Mouse (Mus musculus): ENCODE data around the gene Jdp2. TPM values are rescaled to one million over a fixed set of nuclear protein-coding genes. Genes with fewer than 3 reads are reported as not detected.

Jdp2 gene
- polyA plus RNA-seq, 1 experiment from 2014 or later, result 0.31 TPM

GRCm38 (mm10) chr12:85631196-85631595 lies 32.4 kb downstream of the Jdp2 start:
- Histone ChIP-seq H3K9ac (ENCODE audit: low read length) (no peak overlapping the region), H3K4me3 (ENCODE audit: low read depth, low read length) (no peak overlapping the region), H3K27me3 (ENCODE audit: control insufficient read depth, insufficient read depth, low read length) (no peaks in the 10 kb centered on the region), H3K9me3 (ENCODE audit: control insufficient read depth, low read length) (no peaks in the 10 kb centered on the region), H3K4me1 (replicated peaks; ENCODE audit: control insufficient read depth, insufficient read depth, low read length) (no peaks in the 10 kb centered on the region), H3K36me3 (ENCODE audit: control insufficient read depth, insufficient read depth, low read length) (no peaks in the 10 kb centered on the region), H3K27ac (ENCODE audit: low read depth, low read length) (no peak overlapping the region), H3K4me2 (ENCODE audit: low read depth, low read length, severe bottlenecking) (no peak overlapping the region)
- ATAC-seq (replicated peaks; ENCODE audit: low FRiP score), result no peak
- no peak for DNase-seq (ENCODE audit: low spot score)
- 78% methylated on average over 4 of the region's 4 CpGs for WGBS

GRCm38 (mm10) chr12:85632321-85632720 lies 33.5 kb downstream of the Jdp2 start:
- Histone ChIP-seq H3K9me3 (ENCODE audit: control insufficient read depth, low read length) (no peaks in the 10 kb centered on the region), H3K27me3 (ENCODE audit: control insufficient read depth, insufficient read depth, low read length) (no peaks in the 10 kb centered on the region), H3K4me3 (ENCODE audit: low read depth, low read length) (no peak overlapping the region), H3K27ac (ENCODE audit: low read depth, low read length) (no peak overlapping the region), H3K4me2 (ENCODE audit: low read depth, low read length, severe bottlenecking) (no peak overlapping the region), H3K4me1 (replicated peaks; ENCODE audit: control insufficient read depth, insufficient read depth, low read length) (no peaks in the 10 kb centered on the region), H3K9ac (ENCODE audit: low read length) (no peak overlapping the region), H3K36me3 (ENCODE audit: control insufficient read depth, insufficient read depth, low read length) (no peaks in the 10 kb centered on the region)
- WGBS, result 95% methylated on average over 10 of the region's 10 CpGs
- ATAC-seq (replicated peaks; ENCODE audit: low FRiP score) (no peak), DNase-seq (ENCODE audit: low spot score) (no peak)

DNA sequence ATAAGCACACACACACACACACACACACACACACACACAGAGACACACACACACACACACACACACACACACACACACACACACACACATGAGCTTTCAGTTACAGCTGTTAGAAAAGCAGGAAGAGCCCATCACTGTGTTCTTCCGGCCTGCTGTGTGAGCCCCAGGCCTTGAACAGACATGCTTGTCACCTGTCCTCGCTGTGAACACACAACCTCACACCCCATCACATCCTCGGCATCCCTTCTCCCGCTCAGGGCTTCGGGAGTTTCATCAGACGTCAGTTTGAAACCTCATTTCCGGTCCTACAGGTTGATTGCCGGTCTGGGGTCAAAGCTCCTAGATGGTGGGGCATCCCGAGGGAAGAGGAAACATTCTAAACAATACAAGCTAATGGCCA lies 39.1 kb downstream of the Jdp2 start:
- Histone ChIP-seq H3K9ac (ENCODE audit: low read length) (no peak overlapping the region), H3K36me3 (ENCODE audit: control insufficient read depth, insufficient read depth, low read length) (no peaks in the 10 kb centered on the region), H3K27ac (ENCODE audit: low read depth, low read length) (no peak overlapping the region), H3K9me3 (ENCODE audit: control insufficient read depth, low read length) (no peaks in the 10 kb centered on the region), H3K4me2 (ENCODE audit: low read depth, low read length, severe bottlenecking) (no peak overlapping the region), H3K4me3 (ENCODE audit: low read depth, low read length) (no peak overlapping the region), H3K27me3 (ENCODE audit: control insufficient read depth, insufficient read depth, low read length) (no peaks in the 10 kb centered on the region), H3K4me1 (replicated peaks; ENCODE audit: control insufficient read depth, insufficient read depth, low read length) (no peaks in the 10 kb centered on the region)
- ATAC-seq (replicated peaks; ENCODE audit: low FRiP score) (no peak), DNase-seq (ENCODE audit: low spot score) (no peak)
- 83% methylated on average over 9 of the region's 9 CpGs for WGBS

DNA sequence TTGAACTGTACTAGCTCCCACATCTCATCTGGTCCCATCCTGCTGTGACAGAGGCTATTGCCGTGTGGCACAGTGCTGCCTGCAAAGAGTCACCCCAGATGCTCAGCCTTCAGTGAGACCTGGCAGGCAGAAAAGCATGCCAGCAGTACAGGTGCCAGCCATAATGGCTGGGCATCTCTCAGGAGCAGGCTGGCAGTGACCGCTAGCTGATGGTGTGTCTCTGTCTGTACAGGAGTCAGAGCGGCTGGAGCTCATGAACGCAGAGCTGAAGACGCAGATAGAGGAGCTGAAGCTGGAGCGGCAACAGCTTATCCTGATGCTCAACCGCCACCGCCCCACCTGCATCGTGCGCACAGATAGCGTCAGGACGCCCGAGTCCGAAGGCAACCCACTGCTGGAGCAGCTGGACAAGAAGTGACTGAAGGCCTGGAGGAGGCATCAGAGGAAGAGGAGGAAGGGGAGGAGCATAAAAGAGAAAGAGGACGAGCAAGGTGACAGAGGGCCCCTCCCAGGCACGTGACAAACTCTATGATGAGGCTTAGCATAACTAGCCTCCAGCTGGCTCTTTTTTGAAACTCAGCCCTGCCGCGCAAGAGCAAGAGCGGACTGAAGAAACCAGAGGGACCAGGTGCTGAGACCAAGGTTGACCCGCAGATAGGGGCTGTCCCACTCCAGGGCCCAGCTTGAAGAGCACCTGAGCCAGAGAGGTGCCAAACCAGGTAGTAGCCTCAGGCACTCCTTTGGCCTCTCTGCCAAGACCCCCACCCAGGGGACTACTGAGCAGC lies 39.9 kb downstream of the Jdp2 start:
- no peaks in the 10 kb centered on the region for H3K4me1 ChIP-seq (replicated peaks; ENCODE audit: control insufficient read depth, insufficient read depth, low read length)
- no peaks in the 10 kb centered on the region for H3K27me3 ChIP-seq (ENCODE audit: control insufficient read depth, insufficient read depth, low read length)
- 75% methylated on average over 20 of the region's 20 CpGs for WGBS
- H3K27ac ChIP-seq (ENCODE audit: low read depth, low read length), result no peak overlapping the region
- no peak overlapping the region for H3K4me2 ChIP-seq (ENCODE audit: low read depth, low read length, severe bottlenecking)
- no peaks in the 10 kb centered on the region for H3K36me3 ChIP-seq (ENCODE audit: control insufficient read depth, insufficient read depth, low read length)
- no peak overlapping the region for H3K4me3 ChIP-seq (ENCODE audit: low read depth, low read length)
- H3K9ac ChIP-seq (ENCODE audit: low read length), result no peak overlapping the region
- DNase-seq (ENCODE audit: low spot score), result no peak
- no peak for ATAC-seq (replicated peaks; ENCODE audit: low FRiP score)
- H3K9me3 ChIP-seq (ENCODE audit: control insufficient read depth, low read length), result no peaks in the 10 kb centered on the region

DNA sequence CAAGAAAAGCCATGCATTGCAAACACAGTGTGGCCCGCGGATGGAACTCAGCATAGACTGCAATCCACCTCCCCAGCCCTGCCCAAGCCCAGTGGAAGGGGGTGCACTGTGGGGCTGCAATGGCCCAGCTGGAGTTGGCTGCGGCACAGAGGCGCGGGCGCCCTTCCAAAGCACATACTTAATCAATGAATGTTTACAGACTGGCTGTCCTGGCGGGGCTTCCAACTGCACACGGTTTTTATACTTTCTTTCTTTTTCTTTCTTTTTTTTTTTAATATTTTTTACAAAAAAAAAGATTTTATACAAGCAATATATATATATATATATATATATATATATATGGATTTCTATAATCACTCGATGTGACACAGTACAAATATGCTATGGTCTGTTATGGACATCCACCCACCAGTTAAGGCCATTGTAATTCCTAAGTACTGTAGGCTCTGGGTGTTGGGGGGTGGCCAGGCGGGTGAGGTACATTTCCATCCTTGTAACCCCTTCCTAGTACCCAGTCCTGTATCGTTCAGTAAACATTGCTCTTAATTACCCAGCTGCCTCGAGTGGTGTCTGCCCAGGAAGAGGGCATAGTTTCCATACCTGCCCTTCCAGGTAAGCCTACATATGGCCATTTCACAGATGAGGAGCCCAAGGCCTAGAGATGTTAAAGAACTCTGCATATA lies 40.6 kb downstream of the Jdp2 start:
- Histone ChIP-seq H3K4me3 (ENCODE audit: low read depth, low read length) (no peak overlapping the region), H3K4me2 (ENCODE audit: low read depth, low read length, severe bottlenecking) (no peak overlapping the region), H3K9me3 (ENCODE audit: control insufficient read depth, low read length) (no peaks in the 10 kb centered on the region), H3K36me3 (ENCODE audit: control insufficient read depth, insufficient read depth, low read length) (no peaks in the 10 kb centered on the region), H3K4me1 (replicated peaks; ENCODE audit: control insufficient read depth, insufficient read depth, low read length) (no peaks in the 10 kb centered on the region), H3K27ac (ENCODE audit: low read depth, low read length) (no peak overlapping the region), H3K27me3 (ENCODE audit: control insufficient read depth, insufficient read depth, low read length) (no peaks in the 10 kb centered on the region), H3K9ac (ENCODE audit: low read length) (no peak overlapping the region)
- no peak for ATAC-seq (replicated peaks; ENCODE audit: low FRiP score)
- WGBS, result 90% methylated on average over 12 of the region's 12 CpGs
- DNase-seq (ENCODE audit: low spot score), result no peak

DNA sequence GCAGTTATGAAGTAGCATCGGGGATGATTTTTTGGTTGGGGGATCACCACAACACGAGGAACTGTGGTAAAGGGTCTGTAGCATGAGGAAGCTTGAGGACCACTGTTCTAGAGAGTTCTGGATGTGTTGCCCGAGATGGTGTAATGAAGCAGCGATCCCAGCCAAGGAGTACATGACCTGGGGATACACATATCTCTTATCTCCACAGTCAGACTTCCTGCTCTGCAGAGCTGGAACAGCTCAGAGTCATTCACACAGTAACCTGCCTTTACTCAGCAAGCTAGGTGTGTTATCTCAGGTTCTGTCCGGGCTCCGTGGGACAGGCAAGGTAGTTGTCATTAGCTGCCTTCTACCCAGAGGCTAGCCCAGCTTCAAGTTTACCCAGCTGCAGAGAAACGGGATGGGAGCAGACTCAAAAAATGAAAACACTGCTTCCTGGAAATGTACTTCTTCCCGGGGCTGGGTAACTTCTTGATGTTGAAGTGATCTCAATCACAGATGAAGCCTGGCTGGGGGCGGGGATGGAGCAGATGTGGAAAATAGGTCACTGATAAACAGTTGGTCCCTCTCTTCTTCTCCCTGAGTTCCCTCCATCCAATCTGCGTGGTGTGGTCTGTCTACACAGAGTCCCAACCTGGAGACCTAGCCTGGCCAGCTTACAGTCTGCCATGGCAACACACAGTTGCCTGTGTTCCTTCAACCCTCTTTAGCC lies 42.2 kb downstream of the Jdp2 start:
- no peak overlapping the region for H3K27ac ChIP-seq (ENCODE audit: low read depth, low read length)
- H3K9ac ChIP-seq (ENCODE audit: low read length), result no peak overlapping the region
- H3K27me3 ChIP-seq (ENCODE audit: control insufficient read depth, insufficient read depth, low read length), result no peaks in the 10 kb centered on the region
- no peaks in the 10 kb centered on the region for H3K9me3 ChIP-seq (ENCODE audit: control insufficient read depth, low read length)
- ATAC-seq (replicated peaks; ENCODE audit: low FRiP score) (no peak), DNase-seq (ENCODE audit: low spot score) (no peak)
- H3K36me3 ChIP-seq (ENCODE audit: control insufficient read depth, insufficient read depth, low read length), result no peaks in the 10 kb centered on the region
- no peak overlapping the region for H3K4me3 ChIP-seq (ENCODE audit: low read depth, low read length)
- H3K4me1 ChIP-seq (replicated peaks; ENCODE audit: control insufficient read depth, insufficient read depth, low read length), result no peaks in the 10 kb centered on the region
- WGBS, result 87% methylated on average over 10 of the region's 10 CpGs
- no peak overlapping the region for H3K4me2 ChIP-seq (ENCODE audit: low read depth, low read length, severe bottlenecking)

DNA sequence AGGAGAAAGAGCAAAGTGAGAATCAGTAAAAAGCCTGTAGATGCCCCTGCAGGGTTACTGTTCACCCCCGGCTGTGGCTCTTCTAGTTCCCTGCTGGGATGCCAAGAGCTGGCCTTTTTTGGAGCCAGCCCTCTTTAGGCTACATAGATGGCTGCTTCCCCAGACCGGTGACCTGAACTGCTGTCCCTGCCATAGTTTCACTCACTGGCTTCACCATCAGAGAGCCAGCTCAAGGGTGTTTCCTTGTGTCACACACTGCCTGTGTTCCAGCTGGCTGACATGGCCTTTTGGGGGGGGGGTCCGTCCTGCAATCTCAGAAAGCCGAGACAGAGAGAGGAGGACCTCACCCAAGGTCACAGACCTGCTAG lies 42.7 kb downstream of the Jdp2 start:
- no peaks in the 10 kb centered on the region for H3K27me3 ChIP-seq (ENCODE audit: control insufficient read depth, insufficient read depth, low read length)
- DNase-seq (ENCODE audit: low spot score), result no peak
- H3K27ac ChIP-seq (ENCODE audit: low read depth, low read length), result no peak overlapping the region
- H3K36me3 ChIP-seq (ENCODE audit: control insufficient read depth, insufficient read depth, low read length), result no peaks in the 10 kb centered on the region
- no peak overlapping the region for H3K4me2 ChIP-seq (ENCODE audit: low read depth, low read length, severe bottlenecking)
- H3K9me3 ChIP-seq (ENCODE audit: control insufficient read depth, low read length), result no peaks in the 10 kb centered on the region
- H3K9ac ChIP-seq (ENCODE audit: low read length), result no peak overlapping the region
- no peak for ATAC-seq (replicated peaks; ENCODE audit: low FRiP score)
- H3K4me3 ChIP-seq (ENCODE audit: low read depth, low read length), result no peak overlapping the region
- 49% methylated on average over 4 of the region's 4 CpGs for WGBS
- H3K4me1 ChIP-seq (replicated peaks; ENCODE audit: control insufficient read depth, insufficient read depth, low read length), result no peaks in the 10 kb centered on the region

GRCm38 (mm10) chr12:85643735-85644134 lies 44.9 kb downstream of the Jdp2 start:
- Histone ChIP-seq H3K4me2 (ENCODE audit: low read depth, low read length, severe bottlenecking) (no peak overlapping the region), H3K27ac (ENCODE audit: low read depth, low read length) (no peak overlapping the region), H3K9ac (ENCODE audit: low read length) (no peak overlapping the region), H3K4me3 (ENCODE audit: low read depth, low read length) (no peak overlapping the region), H3K4me1 (replicated peaks; ENCODE audit: control insufficient read depth, insufficient read depth, low read length) (no peaks in the 10 kb centered on the region), H3K9me3 (ENCODE audit: control insufficient read depth, low read length) (no peaks in the 10 kb centered on the region), H3K36me3 (ENCODE audit: control insufficient read depth, insufficient read depth, low read length) (no peaks in the 10 kb centered on the region), H3K27me3 (ENCODE audit: control insufficient read depth, insufficient read depth, low read length) (no peaks in the 10 kb centered on the region)
- ATAC-seq (replicated peaks; ENCODE audit: low FRiP score) (no peak), DNase-seq (ENCODE audit: low spot score) (no peak)
- WGBS, result 73% methylated on average over 5 of the region's 5 CpGs

Measured in forebrain, embryonic 11.5 days (tissue).